ENCODE assay signal across 28 mouse cellular contexts in the genomic region with DNA sequence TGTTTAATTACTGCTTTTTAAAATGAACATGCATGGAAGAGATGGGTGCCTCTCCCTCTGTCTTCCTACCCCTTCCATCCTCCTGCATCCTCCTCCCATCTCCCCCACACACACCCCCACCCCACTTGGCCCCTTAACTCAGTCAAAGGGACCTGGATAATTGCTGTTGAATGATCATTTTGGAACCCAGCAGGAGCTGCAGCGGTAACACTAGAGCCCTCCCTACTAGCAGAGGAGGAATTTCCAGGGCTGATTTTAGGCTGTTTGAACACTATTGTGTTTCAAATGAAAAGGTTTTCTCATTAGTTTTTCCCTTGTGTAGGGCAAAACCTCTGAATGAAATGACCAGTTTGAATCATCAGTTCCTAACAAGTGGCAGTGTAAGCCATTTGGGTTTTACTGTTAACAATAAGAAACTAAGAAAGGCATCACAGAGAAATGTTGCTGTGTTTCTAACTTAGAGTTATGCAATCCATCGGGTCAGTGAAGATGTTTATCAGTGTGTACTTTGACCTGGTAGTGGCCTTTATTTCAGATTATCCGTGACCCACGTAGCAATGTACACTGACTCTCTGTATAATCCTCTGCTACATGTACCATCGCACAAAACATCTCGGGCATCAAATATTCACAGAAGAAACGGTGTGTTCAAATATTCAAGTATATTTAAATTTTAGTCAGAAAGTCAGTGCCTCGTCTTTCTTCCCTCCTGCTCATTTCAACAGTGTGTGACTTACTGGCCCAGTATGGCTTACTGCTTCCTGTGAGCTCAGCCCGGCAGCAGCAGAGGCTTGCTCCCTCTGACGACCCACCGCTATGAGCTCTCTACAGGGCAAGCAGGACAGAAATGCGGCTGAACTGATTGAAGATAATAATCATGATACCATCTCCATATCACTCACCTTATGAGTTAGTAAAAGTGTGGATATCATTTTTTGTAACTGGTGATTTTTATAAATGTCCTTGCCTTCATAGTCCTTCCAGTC. TPM values are rescaled to one million over a fixed set of nuclear protein-coding genes. Genes with fewer than 3 reads are reported as not detected.
DNase-seq lines count a peak whose midpoint lies in the region; ATAC-seq and TF ChIP-seq lines count a peak whose summit lies in the region.
"Had no signal": no experiment of that assay in that cellular context is flagged by ENCODE, and none has a peak within 500 bp of the region (broad histone marks: within the 10 kb centered on the region; RNA-seq: fewer than 3 reads in every experiment).

No protein-coding gene starts in this region.

- H3K4me3 ChIP-seq in hindbrain, embryonic 11.5 days (ENCODE audit: low read depth, low read length), result no peak overlapping the region
- no peak overlapping the region for H3K4me3 ChIP-seq in hindbrain, postnatal 0 days (ENCODE audit: low read length)
- no peak overlapping the region for H3K4me3 ChIP-seq in heart, embryonic 12.5 days
- H3K4me3 ChIP-seq: embryonic facial prominence, embryonic 15.5 days; heart, embryonic 13.5 days had no signal

- TF ChIP-seq CTCF in hindbrain, postnatal 0 days (IDR thresholded peaks at IDR 0.05; ENCODE audit: low read depth), result no peak

- no peak overlapping the region for H3K4me2 ChIP-seq in hindbrain, embryonic 11.5 days (replicated peaks; ENCODE audit: low read depth, low read length)
- H3K4me2 ChIP-seq in hindbrain, postnatal 0 days (ENCODE audit: low read depth, low read length), result no peak overlapping the region
- no peak overlapping the region for H3K4me2 ChIP-seq in heart, embryonic 12.5 days
- H3K4me2 ChIP-seq: embryonic facial prominence, embryonic 15.5 days; heart, embryonic 13.5 days had no signal

- peaks cover 6% of the 10 kb centered on the region; the same call in 1 of the 2 replicates for H3K27me3 ChIP-seq in hindbrain, embryonic 11.5 days (ENCODE audit: control insufficient read depth, insufficient read depth, low read length)
- no peaks in the 10 kb centered on the region for H3K27me3 ChIP-seq in hindbrain, postnatal 0 days (ENCODE audit: insufficient read depth, low read length)
- H3K27me3 ChIP-seq in heart, embryonic 12.5 days (replicated peaks), result peaks cover 20% of the 10 kb centered on the region
- H3K27me3 ChIP-seq: embryonic facial prominence, embryonic 15.5 days had no signal

- H3K4me1 ChIP-seq in hindbrain, embryonic 11.5 days (replicated peaks; ENCODE audit: control insufficient read depth, insufficient read depth, low read length), result peaks cover 7% of the 10 kb centered on the region; the same call in 1 of the 2 replicates
- H3K4me1 ChIP-seq in hindbrain, postnatal 0 days (ENCODE audit: insufficient read depth, low read length), result peaks cover 7% of the 10 kb centered on the region; the same call in 1 of the 2 replicates
- H3K4me1 ChIP-seq in heart, embryonic 12.5 days (replicated peaks), result peaks cover 11% of the 10 kb centered on the region

- no peaks in the 10 kb centered on the region for H3K9me3 ChIP-seq in hindbrain, embryonic 11.5 days (ENCODE audit: control insufficient read depth, low read length)
- H3K9me3 ChIP-seq in hindbrain, postnatal 0 days (ENCODE audit: low read length), result no peaks in the 10 kb centered on the region
- no peaks in the 10 kb centered on the region for H3K9me3 ChIP-seq in heart, embryonic 12.5 days (replicated peaks)
- H3K9me3 ChIP-seq: embryonic facial prominence, embryonic 15.5 days; heart, embryonic 13.5 days had no signal

- H3K27ac ChIP-seq in hindbrain, embryonic 11.5 days (ENCODE audit: low read depth, low read length), result no peak overlapping the region
- no peak overlapping the region for H3K27ac ChIP-seq in hindbrain, postnatal 0 days
- no peak overlapping the region for H3K27ac ChIP-seq in heart, embryonic 12.5 days (ENCODE audit: poor library complexity, severe bottlenecking)
- H3K27ac ChIP-seq: embryonic facial prominence, embryonic 15.5 days; heart, embryonic 13.5 days; stomach, postnatal 0 days had no signal

- peak; percentile 16 for DNase-seq in hindbrain, embryonic 11.5 days (ENCODE audit: low spot score)
- DNase-seq in hindbrain, postnatal 0 days (ENCODE audit: low spot score), result no peak
- peak; percentile 86 for DNase-seq in ES-CJ7 (ENCODE audit: low read depth, low spot score)
- peak; percentile 17 for DNase-seq in Muller cell, postnatal 12 days (ENCODE audit: inconsistent ontology term)
- DNase-seq in embryo, embryonic 9.5 days (ENCODE audit: extremely low spot score), result peak; percentile 26
- no peak for DNase-seq in adrenal gland, adult 18-20 months (ENCODE audit: low spot score in 2 of 2)
- DNase-seq: adrenal gland, postnatal 36 days; cerebellum, adult 2 months; lung, adult 18-20 months; lung, postnatal 14 days; right cerebral cortex, adult 18-20 months had no signal

- H3K9ac ChIP-seq in hindbrain, embryonic 11.5 days (ENCODE audit: low read depth, low read length), result no peak overlapping the region
- no peak overlapping the region for H3K9ac ChIP-seq in hindbrain, postnatal 0 days (replicated peaks; ENCODE audit: low read length)
- no peak overlapping the region for H3K9ac ChIP-seq in heart, embryonic 12.5 days
- H3K9ac ChIP-seq: embryonic facial prominence, embryonic 15.5 days; heart, embryonic 13.5 days had no signal

- WGBS in hindbrain, embryonic 11.5 days, result 20% methylated on average over 12 of the region's 12 CpGs
- 29% methylated on average over 12 of the region's 12 CpGs for WGBS in hindbrain, postnatal 0 days
- WGBS in heart, embryonic 12.5 days, result 51% methylated on average over 12 of the region's 12 CpGs

- ATAC-seq in hindbrain, embryonic 11.5 days (ENCODE audit: low FRiP score), result no peak
- no peak for ATAC-seq in hindbrain, postnatal 0 days
- no peak for ATAC-seq in heart, embryonic 12.5 days (ENCODE audit: insufficient number of reproducible peaks, low FRiP score)
- ATAC-seq: hindbrain, embryonic 16.5 days; intestine, postnatal 0 days; Patski had no signal

- H3K36me3 ChIP-seq in hindbrain, embryonic 11.5 days (ENCODE audit: control insufficient read depth, insufficient read depth, low read length), result no peaks in the 10 kb centered on the region
- H3K36me3 ChIP-seq in hindbrain, postnatal 0 days (ENCODE audit: insufficient read depth, low read length), result no peaks in the 10 kb centered on the region
- H3K36me3 ChIP-seq in heart, embryonic 12.5 days, result no peaks in the 10 kb centered on the region
- H3K36me3 ChIP-seq: embryonic facial prominence, embryonic 15.5 days; heart, embryonic 13.5 days had no signal

RNA-seq across cellular contexts. Expression of a gene that starts 1.8 kb away (rescaled TPM):
- polyA plus RNA-seq in hindbrain, embryonic 11.5 days (2014; fragmentation: Nextera tagmentation; extraction: Ambion mirVana), result 2.6 and 3.8 TPM in 2 replicates
- 0.73 and 5.5 TPM in 2 replicates for total RNA-seq in hindbrain, postnatal 0 days (2014; rRNA removed)
- polyA plus RNA-seq in hindbrain, postnatal 0 days (2015; fragmentation: Nextera tagmentation; extraction: Ambion mirVana), result 2.0 and 2.5 TPM in 2 replicates
- polyA plus RNA-seq in heart, embryonic 12.5 days (2016; fragmentation: Nextera tagmentation; extraction: Ambion mirVana), result not detected in 2 replicates
- not detected for total RNA-seq in adrenal gland, adult 18-20 months (2021)
- total RNA-seq: adrenal gland, postnatal 36 days; gastrocnemius, adult 8-10 months; heart, postnatal 25 days; monocyte, adult 5-6 weeks had no signal
- polyA plus RNA-seq: C2C12; large intestine, adult 2 months; Patski had no signal

RNA-seq across cellular contexts. Expression of a gene that starts 50.1 kb away (rescaled TPM):
- polyA plus RNA-seq in hindbrain, embryonic 11.5 days (2014; fragmentation: Nextera tagmentation; extraction: Ambion mirVana), result 0.69 TPM in 1 of 2 replicates, not detected in the other
- not detected in 2 replicates for total RNA-seq in hindbrain, postnatal 0 days (2014; rRNA removed)
- polyA plus RNA-seq in hindbrain, postnatal 0 days (2015; fragmentation: Nextera tagmentation; extraction: Ambion mirVana), result not detected in 2 replicates
- not detected in 2 replicates for polyA plus RNA-seq in heart, embryonic 12.5 days (2016; fragmentation: Nextera tagmentation; extraction: Ambion mirVana)
- total RNA-seq in adrenal gland, adult 18-20 months (2021), result not detected
- total RNA-seq: adrenal gland, postnatal 36 days; gastrocnemius, adult 8-10 months; granulocyte monocyte progenitor cell, adult 5-6 weeks; heart, postnatal 25 days; layer of hippocampus, postnatal 14 days; megakaryocyte, adult 5-6 weeks; monocyte, adult 5-6 weeks had no signal
- polyA plus RNA-seq: C2C12; embryonic facial prominence, embryonic 15.5 days; kidney, embryonic 16.5 days; neural tube, embryonic 11.5 days; Patski; stomach, postnatal 0 days had no signal

Comparison
In these comparisons a context has a peak if more than half of its experiments do, and no peak if none do; other contexts are left out.
1. DNase-seq: peak in hindbrain, embryonic 11.5 days (single experiment), ES-CJ7 (single experiment), Muller cell, postnatal 12 days (single experiment) and embryo, embryonic 9.5 days (single experiment); none in hindbrain, postnatal 0 days (single experiment) and adrenal gland, adult 18-20 months (0 of 2).